16 mouse cellular contexts compared by ENCODE assay signal in genomic region chr5:72854141-72854990, GRCm38 (mm10). TPM values are rescaled to one million over a fixed set of nuclear protein-coding genes. Genes with fewer than 3 reads are reported as not detected.
DNase-seq lines count a peak whose midpoint lies in the region; ATAC-seq and TF ChIP-seq lines count a peak whose summit lies in the region.
"Had no signal": no experiment of that assay in that cellular context is flagged by ENCODE, and none has a peak within 500 bp of the region (broad histone marks: within the 10 kb centered on the region; RNA-seq: fewer than 3 reads in every experiment).

No protein-coding gene starts in this region.

- H3K4me1 ChIP-seq in heart, embryonic 15.5 days (replicated peaks) = peaks cover 45% of the 10 kb centered on the region
- no peaks in the 10 kb centered on the region for H3K4me1 ChIP-seq in midbrain, embryonic 15.5 days
- no peaks in the 10 kb centered on the region for H3K4me1 ChIP-seq in midbrain, embryonic 14.5 days (ENCODE audit: control insufficient read depth, insufficient read depth, low read length)
- peaks cover 29% of the 10 kb centered on the region for H3K4me1 ChIP-seq in embryonic fibroblast, embryonic 13.5 days (ENCODE audit: control insufficient read depth, insufficient read depth, low read length)

- no peak for TF ChIP-seq POLR2A in embryonic fibroblast, embryonic 13.5 days (IDR thresholded peaks at IDR 0.05; ENCODE audit: low read depth, low read length)

- no peaks in the 10 kb centered on the region for H3K9me3 ChIP-seq in heart, embryonic 15.5 days (replicated peaks)
- no peaks in the 10 kb centered on the region for H3K9me3 ChIP-seq in midbrain, embryonic 15.5 days
- 0 out of 2 replicates have a peak, but pooled peaks cover under 1% of the 10 kb centered on the region for H3K9me3 ChIP-seq in midbrain, embryonic 14.5 days (ENCODE audit: control insufficient read depth, low read length)
- H3K9me3 ChIP-seq: forebrain, embryonic 12.5 days; liver, embryonic 15.5 days had no signal

- no peak overlapping the region for H3K9ac ChIP-seq in heart, embryonic 15.5 days
- no peak overlapping the region for H3K9ac ChIP-seq in midbrain, embryonic 15.5 days
- no peak overlapping the region for H3K9ac ChIP-seq in midbrain, embryonic 14.5 days (replicated peaks; ENCODE audit: low read length)
- H3K9ac ChIP-seq: embryonic facial prominence, embryonic 13.5 days; forebrain, embryonic 12.5 days; liver, embryonic 15.5 days had no signal

- WGBS in heart, embryonic 15.5 days = 76% methylated on average over 6 of the region's 6 CpGs
- WGBS in midbrain, embryonic 15.5 days = 88% methylated on average over 6 of the region's 6 CpGs
- 86% methylated on average over 6 of the region's 6 CpGs for WGBS in midbrain, embryonic 14.5 days

- 0 out of 2 replicates have a peak, but pooled peaks cover under 1% of the 10 kb centered on the region for H3K36me3 ChIP-seq in heart, embryonic 15.5 days
- no peaks in the 10 kb centered on the region for H3K36me3 ChIP-seq in midbrain, embryonic 15.5 days (replicated peaks)
- H3K36me3 ChIP-seq in midbrain, embryonic 14.5 days (ENCODE audit: control insufficient read depth, insufficient read depth, low read length) = no peaks in the 10 kb centered on the region
- H3K36me3 ChIP-seq: embryonic facial prominence, embryonic 13.5 days; forebrain, embryonic 12.5 days; liver, embryonic 15.5 days had no signal

- peak overlapping the region; percentile 84 for H3K27ac ChIP-seq in heart, embryonic 15.5 days
- no peak overlapping the region for H3K27ac ChIP-seq in midbrain, embryonic 15.5 days
- no peak overlapping the region for H3K27ac ChIP-seq in midbrain, embryonic 14.5 days (replicated peaks; ENCODE audit: low read depth, low read length)
- peak overlapping the region; percentile 90; the same call in 1 of the 2 replicates for H3K27ac ChIP-seq in embryonic fibroblast, embryonic 13.5 days (ENCODE audit: insufficient read depth, low read length)
- H3K27ac ChIP-seq: forebrain, embryonic 12.5 days; liver, embryonic 15.5 days; macrophage had no signal

- no peak overlapping the region for H3K4me3 ChIP-seq in heart, embryonic 15.5 days
- no peak overlapping the region for H3K4me3 ChIP-seq in midbrain, embryonic 15.5 days
- no peak overlapping the region for H3K4me3 ChIP-seq in midbrain, embryonic 14.5 days (replicated peaks; ENCODE audit: low read depth, low read length)
- no peak overlapping the region for H3K4me3 ChIP-seq in embryonic fibroblast, embryonic 13.5 days (ENCODE audit: insufficient read depth, low read length)
- H3K4me3 ChIP-seq: embryonic facial prominence, embryonic 13.5 days; forebrain, embryonic 12.5 days; liver, embryonic 15.5 days had no signal

- DNase-seq in heart, postnatal 4 days = no peak
- DNase-seq in midbrain, embryonic 14.5 days = no peak
- DNase-seq in frontal cortex, postnatal 36 days (ENCODE audit: low spot score in 2 of 2) = no peak
- DNase-seq in lung, postnatal 14 days = no peak
- DNase-seq: adrenal gland, postnatal 14 days; gastrocnemius, postnatal 10 days; kidney, adult 9 months; thymus, postnatal 25 days had no signal

- no peaks in the 10 kb centered on the region for H3K27me3 ChIP-seq in heart, embryonic 15.5 days
- H3K27me3 ChIP-seq in midbrain, embryonic 15.5 days (replicated peaks) = no peaks in the 10 kb centered on the region
- no peaks in the 10 kb centered on the region for H3K27me3 ChIP-seq in midbrain, embryonic 14.5 days (ENCODE audit: control insufficient read depth, insufficient read depth, low read length)
- H3K27me3 ChIP-seq: CH12.LX; embryonic facial prominence, embryonic 13.5 days; forebrain, embryonic 12.5 days; liver, embryonic 15.5 days had no signal

- no peak for ATAC-seq in heart, embryonic 15.5 days (replicated peaks; ENCODE audit: insufficient number of reproducible peaks, insufficient read depth, low FRiP score, low read depth)
- ATAC-seq in midbrain, embryonic 15.5 days (replicated peaks) = 0 out of 2 replicates have a peak, but pooled peaks have one; percentile 35
- no peak for ATAC-seq in midbrain, embryonic 14.5 days (ENCODE audit: low FRiP score, low TSS enrichment)

- no peak overlapping the region for H3K4me2 ChIP-seq in heart, embryonic 15.5 days
- H3K4me2 ChIP-seq in midbrain, embryonic 15.5 days = no peak overlapping the region
- no peak overlapping the region for H3K4me2 ChIP-seq in midbrain, embryonic 14.5 days (ENCODE audit: low read length)
- H3K4me2 ChIP-seq: embryonic facial prominence, embryonic 13.5 days; forebrain, embryonic 12.5 days; liver, embryonic 15.5 days had no signal

- no peak for TF ChIP-seq CTCF in embryonic fibroblast, embryonic 13.5 days (IDR thresholded peaks at IDR 0.05; ENCODE audit: borderline replicate concordance, insufficient read depth, low read length)

RNA-seq across cellular contexts. Expression of gene Tec, which starts 13.9 kb away (rescaled TPM):
- 17.8 and 19.0 TPM in 2 replicates for polyA plus RNA-seq in heart, embryonic 15.5 days (2015; fragmentation: Nextera tagmentation; extraction: Ambion mirVana)
- 10 to 100 TPM; 13.2 TPM for total RNA-seq in heart, postnatal 4 days (2021)
- 5.8 and 6.4 TPM in 2 replicates for polyA plus RNA-seq in midbrain, embryonic 15.5 days (2015; fragmentation: Nextera tagmentation; extraction: Ambion mirVana)
- 1.6 and 5.3 TPM in 2 replicates for polyA plus RNA-seq in midbrain, embryonic 14.5 days (2014; fragmentation: Nextera tagmentation; extraction: Ambion mirVana)
- polyA plus RNA-seq in embryonic fibroblast, embryonic 13.5 days (2011; ENCODE audit: insufficient read length, low read depth, missing spikeins) = 9.4 and 17.0 TPM in 2 replicates

RNA-seq across cellular contexts. Expression of gene Slain2, which starts 59.7 kb away (rescaled TPM):
- polyA plus RNA-seq in heart, embryonic 15.5 days (2015; fragmentation: Nextera tagmentation; extraction: Ambion mirVana) = 22.5 and 23.2 TPM in 2 replicates
- 100 to 1,000 TPM; 116 to 121 TPM for total RNA-seq in heart, postnatal 4 days (2021)
- 16.8 and 18.1 TPM in 2 replicates for polyA plus RNA-seq in midbrain, embryonic 15.5 days (2015; fragmentation: Nextera tagmentation; extraction: Ambion mirVana)
- polyA plus RNA-seq in midbrain, embryonic 14.5 days (2014; fragmentation: Nextera tagmentation; extraction: Ambion mirVana) = 20.2 and 25.9 TPM in 2 replicates
- 59.6 and 62.0 TPM in 2 replicates for polyA plus RNA-seq in embryonic fibroblast, embryonic 13.5 days (2011; ENCODE audit: insufficient read length, low read depth, missing spikeins)

Comparison
In these comparisons a context has a peak if more than half of its experiments do, and no peak if none do; other contexts are left out.
1. H3K27ac ChIP-seq: peak in heart, embryonic 15.5 days (single experiment) and embryonic fibroblast, embryonic 13.5 days (single experiment); none in midbrain, embryonic 15.5 days (single experiment) and midbrain, embryonic 14.5 days (single experiment).